Mouse (Mus musculus) induced T-regulatory cell, adult 2 months (primary cell): Measurements from ENCODE around the gene Cnot8.
A peak's percentile ranks its signal among the peaks of the same experiment; 100 is the strongest.

Experiments used
- DNase-seq: peaks from one replicate; pipeline ENCODE4 v3.0.0-alpha.2; 2012; ENCODE audit warnings: low read depth

Gene Cnot8

GRCm38 (mm10) chr11:58165072-58165471, 61.1 kb downstream of the Cnot8 start:
- peak; percentile 56 for DNase-seq

- DNase-seq: no peak
These were observed 63.8 kb downstream of the Cnot8 start for GRCm38 (mm10) chr11:58167822-58168166.
